Comparison of ENCODE assay signal across 8 mouse cellular contexts in the genomic region with DNA sequence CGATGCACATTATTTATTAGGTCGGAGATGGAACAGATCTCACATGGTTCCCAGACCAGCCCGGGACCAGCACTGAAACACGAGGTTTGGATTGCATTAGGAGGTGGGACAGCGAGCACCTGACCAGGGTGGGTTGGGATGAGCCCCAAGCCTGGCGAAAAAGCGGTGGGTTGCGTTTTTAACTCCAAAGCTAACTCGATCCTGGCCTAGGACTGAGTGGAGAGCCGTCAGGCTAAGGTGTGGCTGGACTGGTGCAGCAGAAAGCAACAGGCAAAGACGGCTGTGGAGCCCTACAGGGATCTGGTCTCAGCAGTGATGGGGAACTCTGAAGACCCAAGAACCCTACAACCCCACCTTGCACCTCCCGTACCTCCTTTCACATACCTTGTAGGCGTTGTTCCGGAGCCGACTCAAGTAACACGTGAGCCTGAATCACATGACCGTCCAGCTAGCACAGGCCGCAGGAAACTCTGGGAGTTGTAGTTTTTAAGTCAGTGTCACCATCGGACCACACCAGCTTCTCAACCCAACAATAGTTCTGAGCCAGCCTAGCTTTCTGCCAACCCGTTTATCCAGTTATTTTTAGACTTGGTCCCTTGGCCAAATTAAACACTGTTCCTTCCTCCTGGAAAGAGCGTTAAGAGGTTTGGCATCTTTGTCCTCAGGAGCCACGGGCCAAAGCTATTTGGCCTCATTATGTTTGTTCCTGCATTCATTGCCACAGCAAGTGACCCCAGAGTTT. TPM values are rescaled to one million over a fixed set of nuclear protein-coding genes. Genes with fewer than 3 reads are reported as not detected.
DNase-seq lines count a peak whose midpoint lies in the region; ATAC-seq and TF ChIP-seq lines count a peak whose summit lies in the region.

Slc38a7 (minus strand) TSS at position 438 of the 742 bp plus-strand sequence.

- peaks cover 3% of the 10 kb centered on the region; the same call in 1 of the 2 replicates for H3K79me2 ChIP-seq in MEL (ENCODE audit: control insufficient read depth, insufficient read depth, low read length, poor library complexity)

- intact Hi-C loops in heart, postnatal 36 days (cut with DNase I): loop anchor here (1.0 to 5.0 kb wide), 3 partner anchors 34 to 64 kb away; no protein-coding TSS in a partner anchor

- TF ChIP-seq RAD21 in MEL (IDR thresholded peaks at IDR 0.05; ENCODE audit: low read depth, low read length): no peak

- peak within 1 kb of the TSS; percentile 86 for H3K4me2 ChIP-seq in forebrain, embryonic 16.5 days (ENCODE audit: low read length)
- peak within 1 kb of the TSS; percentile 75 for H3K4me2 ChIP-seq in neural tube, embryonic 14.5 days (ENCODE audit: low read depth, low read length)

- peak; percentile 84 for DNase-seq in MEL (ENCODE audit: low read depth, low spot score)
- DNase-seq in cerebellum, adult 18-20 months: peak; percentile 73 to 89
- peak; percentile 68 to 70 for DNase-seq in heart, postnatal 36 days
- DNase-seq in layer of hippocampus, adult 18-20 months (ENCODE audit: low spot score in 2 of 2): peak; percentile 69 to 91
- peak; percentile 87 to 90 for DNase-seq in lung, adult 18-20 months
- DNase-seq in testis, postnatal 10 days (ENCODE audit: low spot score): peak; percentile 66

- H3K9me3 ChIP-seq in MEL (replicated peaks; ENCODE audit: insufficient read depth, low read length): no peaks in the 10 kb centered on the region
- no peaks in the 10 kb centered on the region for H3K9me3 ChIP-seq in forebrain, embryonic 16.5 days (ENCODE audit: control insufficient read depth, low read length)
- H3K9me3 ChIP-seq in neural tube, embryonic 14.5 days (ENCODE audit: control insufficient read depth, low read length): no peaks in the 10 kb centered on the region

- no peaks in the 10 kb centered on the region; a peak in 1 of 4 replicates for H3K27me3 ChIP-seq in MEL (ENCODE audit: control insufficient read depth in 1 of 2, insufficient read depth in 2 of 2, low read length in 2 of 2)
- no peaks in the 10 kb centered on the region for H3K27me3 ChIP-seq in forebrain, embryonic 16.5 days (replicated peaks; ENCODE audit: control insufficient read depth, insufficient read depth, low read length)
- H3K27me3 ChIP-seq in neural tube, embryonic 14.5 days (ENCODE audit: control insufficient read depth, insufficient read depth, low read length): no peaks in the 10 kb centered on the region

- H3K36me3 ChIP-seq in MEL (ENCODE audit: control insufficient read depth in 1 of 2, insufficient read depth in 2 of 2, low read length in 2 of 2): peaks cover 0 to 7% of the 10 kb centered on the region in 2 experiments; a peak in 2 of 4 replicates
- no peaks in the 10 kb centered on the region for H3K36me3 ChIP-seq in forebrain, embryonic 16.5 days (ENCODE audit: control insufficient read depth, insufficient read depth)
- no peaks in the 10 kb centered on the region for H3K36me3 ChIP-seq in neural tube, embryonic 14.5 days (ENCODE audit: control insufficient read depth, insufficient read depth, low read length)

- TF ChIP-seq EP300 in MEL (IDR thresholded peaks at IDR 0.05; ENCODE audit: low read depth in 1 of 2, low read length in 2 of 2): no peak

- peaks cover 2 to 20% of the 10 kb centered on the region in 2 experiments; a peak in 3 of 4 replicates for H3K4me1 ChIP-seq in MEL (ENCODE audit: control insufficient read depth in 1 of 2, insufficient read depth in 2 of 2, low read length in 2 of 2)
- H3K4me1 ChIP-seq in forebrain, embryonic 16.5 days (replicated peaks; ENCODE audit: control insufficient read depth, insufficient read depth, low read length): peaks cover 10% of the 10 kb centered on the region
- peaks cover 7% of the 10 kb centered on the region for H3K4me1 ChIP-seq in neural tube, embryonic 14.5 days (ENCODE audit: control insufficient read depth, insufficient read depth, low read length)

- peak in 1 of 2 experiments; percentile 48; a peak in 1 of 4 replicates for TF ChIP-seq POLR2A in MEL (IDR thresholded peaks at IDR 0.05; ENCODE audit: control insufficient read depth in 1 of 2, insufficient read depth in 1 of 2, low read depth in 1 of 2, low read length in 2 of 2, poor library complexity in 1 of 2)

- H3K9ac ChIP-seq in MEL (ENCODE audit: control insufficient read depth, low read depth, low read length, poor library complexity, severe bottlenecking): peak within 1 kb of the TSS; percentile 71
- peak within 1 kb of the TSS; percentile 76 for H3K9ac ChIP-seq in forebrain, embryonic 16.5 days (replicated peaks; ENCODE audit: low read depth, low read length)
- H3K9ac ChIP-seq in neural tube, embryonic 14.5 days (replicated peaks; ENCODE audit: low read depth, low read length): peak within 1 kb of the TSS; percentile 69

- 9% methylated on average over 22 of the region's 22 CpGs for WGBS in forebrain, embryonic 16.5 days
- 9% methylated on average over 22 of the region's 22 CpGs for WGBS in neural tube, embryonic 14.5 days

- H3K4me3 ChIP-seq in MEL (ENCODE audit: control insufficient read depth in 1 of 2, insufficient read depth in 1 of 2, low read depth in 2 of 2, low read length in 2 of 2): peak within 1 kb of the TSS; percentile 63 to 85
- H3K4me3 ChIP-seq in forebrain, embryonic 16.5 days (replicated peaks; ENCODE audit: low read length): peak within 1 kb of the TSS; percentile 76
- peak within 1 kb of the TSS; percentile 67 for H3K4me3 ChIP-seq in neural tube, embryonic 14.5 days (ENCODE audit: low read depth, low read length)

- peak within 1 kb of the TSS; percentile 17 for H3K27ac ChIP-seq in MEL (ENCODE audit: control insufficient read depth, low read depth, low read length)
- H3K27ac ChIP-seq in forebrain, embryonic 16.5 days (ENCODE audit: low read length): no peak within 1 kb of the TSS
- no peak within 1 kb of the TSS for H3K27ac ChIP-seq in neural tube, embryonic 14.5 days (ENCODE audit: low read depth, low read length)

- TF ChIP-seq CTCF in MEL (IDR thresholded peaks at IDR 0.05 in 2 of 3, conservative IDR thresholded peaks at IDR 0.05 in 1 of 3; ENCODE audit: control insufficient read depth in 1 of 3, insufficient read depth in 1 of 3, low read depth in 2 of 3, low read length in 3 of 3, poor library complexity in 1 of 3, severe bottlenecking in 1 of 3): no peak

- ATAC-seq in forebrain, embryonic 16.5 days: peak; percentile 98
- peak; percentile 98 for ATAC-seq in neural tube, embryonic 14.5 days (ENCODE audit: low read depth)

TF ChIP-seq in MEL, 35 proteins besides CTCF, POLR2A, EP300 and RAD21:
- TF ChIP-seq MAX (IDR thresholded peaks at IDR 0.05; ENCODE audit: low read length) (peak; percentile 85), TAL1 (IDR thresholded peaks at IDR 0.05; ENCODE audit: low read length) (no peak), ELF1 (IDR thresholded peaks at IDR 0.05; ENCODE audit: low read depth, low read length) (peak; percentile 60), GATA1 (IDR thresholded peaks at IDR 0.05; ENCODE audit: low read depth, low read length) (no peak), USF1 (IDR thresholded peaks at IDR 0.05; ENCODE audit: low read depth, low read length) (peak; percentile 98), USF2 (IDR thresholded peaks at IDR 0.05; ENCODE audit: borderline replicate concordance in 1 of 2, insufficient read depth in 1 of 2, low read depth in 1 of 2, low read length in 2 of 2) (peak; percentile 90 to 98), MEF2A (IDR thresholded peaks at IDR 0.05; ENCODE audit: extremely low read depth, insufficient replicate concordance, low read depth, low read length, poor library complexity, severe bottlenecking) (no peak), E2F4 (IDR thresholded peaks at IDR 0.05; ENCODE audit: borderline replicate concordance, low read depth, low read length) (no peak), BHLHE40 (IDR thresholded peaks at IDR 0.05; ENCODE audit: borderline replicate concordance, low read depth, low read length) (peak; percentile 72; the same call in 1 of the 2 replicates), POLR2AphosphoS5 (IDR thresholded peaks at IDR 0.05; ENCODE audit: borderline replicate concordance, low read depth, low read length) (no peak), HCFC1 (IDR thresholded peaks at IDR 0.05; ENCODE audit: low read depth, low read length) (peak; percentile 96), SIN3A (IDR thresholded peaks at IDR 0.05; ENCODE audit: low read length) (peak; percentile 96), TCF12 (IDR thresholded peaks at IDR 0.05; ENCODE audit: low read depth, low read length) (no peak), MYC (IDR thresholded peaks at IDR 0.05; ENCODE audit: low read depth, low read length) (peak; percentile 62; the same call in 1 of the 2 replicates), MYB (IDR thresholded peaks at IDR 0.05; ENCODE audit: low read depth, low read length) (no peak), RCOR1 (IDR thresholded peaks at IDR 0.05; ENCODE audit: low read depth, low read length) (no peak), MAFK (IDR thresholded peaks at IDR 0.05; ENCODE audit: borderline replicate concordance, low read depth, low read length) (no peak), NELFE (IDR thresholded peaks at IDR 0.05; ENCODE audit: low read depth, low read length) (no peak), NRF1 (IDR thresholded peaks at IDR 0.05; ENCODE audit: insufficient read depth, low read depth, low read length, poor library complexity, severe bottlenecking) (no peak), MXI1 (IDR thresholded peaks at IDR 0.05; ENCODE audit: low read depth, low read length) (peak; percentile 88), GABPA (IDR thresholded peaks at IDR 0.05; ENCODE audit: low read depth, low read length) (no peak), ZNF384 (IDR thresholded peaks at IDR 0.05; ENCODE audit: low read depth, low read length) (no peak), ETS1 (IDR thresholded peaks at IDR 0.05; ENCODE audit: low read depth, low read length) (no peak)
TF ChIP-seq in MEL: peak in this region for 9.

RNA-seq across cellular contexts. Expression of gene Slc38a7, which starts in this region (rescaled TPM):
- total RNA-seq in MEL (2012; rRNA removed): 2.5 and 3.4 TPM in 2 replicates
- 1 to 10 TPM in 1 of 2 experiments, not detected in 1; 6.5 TPM for polyA plus RNA-seq in MEL (2012; ENCODE audit: insufficient read depth in 1 of 2, insufficient read length in 2 of 2, low read depth in 1 of 2, low replicate concordance in 2 of 2, missing spikeins in 1 of 2)
- 29.9 and 31.1 TPM in 2 replicates for polyA plus RNA-seq in forebrain, embryonic 16.5 days (2015; fragmentation: Nextera tagmentation; extraction: Ambion mirVana)
- 10 to 100 TPM; 11.4 to 12.0 TPM for total RNA-seq in heart, postnatal 36 days (2021)
- total RNA-seq in layer of hippocampus, adult 18-20 months (2021): 10 to 100 TPM; 29.7 to 30.8 TPM
- 23.2 and 25.5 TPM in 2 replicates for polyA plus RNA-seq in neural tube, embryonic 14.5 days (2014; fragmentation: Nextera tagmentation; extraction: Ambion mirVana)
